Mouse (Mus musculus): ENCODE data around the gene Speg.

GRCm38 (mm10) chr1:75479635-75479989 is 104.5 kb downstream of the Speg start:
- TF ChIP-seq CHD2 (IDR thresholded peaks at IDR 0.05; ENCODE audit: low read depth, low read length) = no peak
- no peak for TF ChIP-seq ZNF384 (IDR thresholded peaks at IDR 0.05; ENCODE audit: low read depth, low read length)
- TF ChIP-seq MAFK (IDR thresholded peaks at IDR 0.05; ENCODE audit: insufficient read depth, low read depth, low read length) = no peak
- TF ChIP-seq ZC3H11A (IDR thresholded peaks at IDR 0.05; ENCODE audit: borderline replicate concordance, low read depth, low read length) = no peak

Measured in ES-E14 (cell line).